Mouse (Mus musculus) T-helper 2 cell (primary cell): ENCODE measurements at regions not wholly inside any gene's neighbourhood (a gene's known extent, or its start where the extent isn't known, plus 50 kb on each side); places are given as distances from the start of the nearest gene placed in this dataset.
"Not testable (repeated sequence)": the region's sequence is repeated elsewhere in the genome, so short reads cannot be mapped to it uniquely, and the experiment has no call there.

Experiments
- in situ Hi-C: fragments of 300-600 bp; cut with MboI, MseI; formaldehyde crosslinking; loops from one replicate; pipeline ENCODE4 v1.15.1; 2025; ENCODE audit warnings: high pct_unique_total_duplicates

GRCm38 (mm10) chr5:109842186-109842978, 80.8 kb upstream of the Gm15446 start:
- in situ Hi-C loops, result not testable (repeated sequence)

GRCm38 (mm10) chr5:109844236-109844635, 79.0 kb upstream of the Gm15446 start:
- in situ Hi-C loops, result not testable (repeated sequence)

- in situ Hi-C loops, result no loop called here
Observed at GRCm38 (mm10) chr5:109844753-109845186, 78.4 kb upstream of the Gm15446 start.

DNA sequence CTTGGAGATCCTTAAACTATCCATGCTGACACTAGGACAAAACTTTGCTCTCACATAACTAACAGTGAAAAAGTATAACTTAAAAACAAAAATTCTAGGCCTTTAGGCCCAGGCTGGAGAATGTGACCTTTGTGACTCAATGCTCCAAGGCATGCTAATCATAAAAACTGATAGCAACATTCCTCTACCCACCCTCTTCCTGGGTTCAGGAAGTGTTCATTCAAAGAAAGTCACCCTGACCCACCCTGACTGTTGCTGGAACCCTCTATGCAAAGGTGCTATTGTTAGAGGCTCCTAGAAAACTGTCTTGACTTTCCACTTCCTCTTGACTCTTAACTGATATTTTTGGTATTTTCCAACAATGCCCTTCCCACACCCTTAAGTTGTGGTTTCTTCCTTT, 72.0 kb upstream of the Gm15446 start:
- in situ Hi-C loops, result not testable (repeated sequence)

DNA sequence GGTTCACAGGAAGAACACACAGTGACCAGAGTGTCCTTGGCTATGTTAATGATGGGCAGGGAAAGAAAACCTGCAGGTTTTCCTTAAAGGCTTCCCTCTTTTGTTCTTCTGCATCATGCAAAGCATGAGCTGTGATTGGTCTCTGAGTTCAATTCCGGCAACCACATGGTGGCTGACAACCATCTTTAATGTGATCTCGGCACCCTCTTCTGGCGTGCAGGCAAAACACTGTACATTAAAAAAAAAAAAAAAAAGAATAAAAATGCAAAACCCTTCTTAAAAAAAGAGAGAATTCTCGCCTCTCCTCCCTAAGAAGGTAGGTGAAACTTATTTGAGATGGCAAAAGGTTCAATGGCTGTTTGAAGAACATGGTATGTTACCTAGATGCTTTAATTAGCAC, 62.8 kb upstream of the Gm15446 start:
- in situ Hi-C loops, result loop anchor here (5.0 to 10.0 kb wide), 2 partner anchors 64 to 303 kb away; partner anchors contain the start of genes Crlf2 and Gm15446

GRCm38 (mm10) chr5:109864517-109864916, 58.7 kb upstream of the Gm15446 start:
- in situ Hi-C loops, result loop anchor here (5.0 to 10.0 kb wide), 2 partner anchors 60 to 307 kb away; partner anchors contain the start of genes Crlf2 and Gm15446

DNA sequence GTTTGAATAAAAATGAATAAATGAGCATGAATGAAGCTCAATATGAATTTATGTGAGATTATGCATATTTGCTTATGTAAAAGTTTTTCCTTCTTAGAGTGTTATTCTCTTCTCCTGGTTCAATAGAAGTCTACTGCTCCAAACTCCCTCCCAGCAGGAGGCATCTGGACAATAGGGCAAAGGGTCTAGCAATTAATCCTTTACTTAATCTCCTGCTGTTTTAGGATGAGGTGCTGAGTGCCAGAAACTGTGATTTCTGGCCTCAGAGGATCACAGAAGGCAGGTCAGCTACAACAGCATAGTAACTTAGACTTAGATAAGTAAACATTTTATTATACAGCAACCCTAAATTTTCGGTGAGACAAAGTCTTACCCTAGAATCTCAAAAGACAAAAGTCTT, 57.6 kb upstream of the Gm15446 start:
- in situ Hi-C loops, result loop anchor here (10.0 kb wide), 1 partner anchor 59 kb away; the partner anchor contains the start of gene Gm15446

- in situ Hi-C loops, result loop anchor here (10.0 kb wide), 1 partner anchor 58 kb away; the partner anchor contains the start of gene Gm15446
Observed at GRCm38 (mm10) chr5:109866337-109867126, 56.7 kb upstream of the Gm15446 start.

- in situ Hi-C loops, result loop anchor here (10.0 kb wide), 1 partner anchor 58 kb away; the partner anchor contains the start of gene Gm15446
Observed at GRCm38 (mm10) chr5:109867221-109867620, 56.0 kb upstream of the Gm15446 start.
